Mouse (Mus musculus) liver, adult (tissue): ENCODE data around the gene Pkp2.

Experiments
- GATA4 ChIP-seq: IDR thresholded peaks from 2 replicates; pipeline ENCODE4 v1.6.1; 2014; ENCODE audit warnings: mild to moderate bottlenecking, low read length; ENCODE audit not compliant: insufficient replicate concordance

Pkp2 gene

GRCm38 (mm10) chr16:16255217-16255616 lies 42.1 kb downstream of the Pkp2 start:
- no peak for TF ChIP-seq GATA4

DNA sequence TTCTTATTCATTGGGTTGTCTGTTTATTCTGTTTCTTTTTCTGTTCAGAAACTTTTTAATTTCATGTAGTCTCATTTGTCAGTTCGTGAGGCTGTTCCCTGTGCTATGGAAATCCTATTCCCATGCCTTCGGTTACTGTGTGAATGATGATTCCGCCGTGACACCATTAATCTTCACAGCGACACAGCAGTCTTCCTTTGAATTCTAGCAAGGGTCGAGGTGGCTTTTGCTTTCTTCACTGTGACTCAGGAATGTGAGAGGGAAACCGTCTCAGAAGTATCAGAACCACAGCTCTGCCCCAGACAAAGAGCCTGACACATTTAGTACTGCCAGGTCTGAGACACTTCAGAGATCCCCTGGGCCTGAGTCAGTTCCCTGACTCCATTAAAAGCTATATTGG lies 42.8 kb downstream of the Pkp2 start:
- no peak for TF ChIP-seq GATA4

GRCm38 (mm10) chr16:16256672-16257071 lies 43.6 kb downstream of the Pkp2 start:
- TF ChIP-seq GATA4, result no peak

GRCm38 (mm10) chr16:16260882-16261281 lies 47.8 kb downstream of the Pkp2 start:
- no peak for TF ChIP-seq GATA4

- no peak for TF ChIP-seq GATA4
Observed at GRCm38 (mm10) chr16:16261481-16261880, 48.4 kb downstream of the Pkp2 start.

- no peak for TF ChIP-seq GATA4
Observed at GRCm38 (mm10) chr16:16262436-16262835, 49.3 kb downstream of the Pkp2 start.

DNA sequence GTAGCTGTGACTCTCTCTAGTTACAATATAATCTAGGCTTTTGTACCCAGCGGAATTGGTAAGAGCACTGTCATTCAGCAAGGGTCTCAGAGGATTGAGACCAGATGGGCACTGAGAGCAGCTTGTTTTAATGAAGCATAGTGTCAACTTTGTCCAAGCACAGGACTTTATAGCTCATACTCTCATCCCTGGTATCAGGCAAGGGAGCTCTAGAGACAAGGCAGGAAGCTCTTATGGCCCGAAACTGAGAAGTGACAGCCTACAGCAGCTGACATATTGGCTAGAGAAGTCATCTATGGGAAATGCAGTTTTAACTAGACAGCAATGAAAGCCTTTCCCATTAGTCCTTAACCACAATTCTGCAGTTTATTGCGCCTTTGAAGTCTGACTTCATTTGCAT lies 59.9 kb downstream of the Pkp2 start:
- no peak for TF ChIP-seq GATA4

DNA sequence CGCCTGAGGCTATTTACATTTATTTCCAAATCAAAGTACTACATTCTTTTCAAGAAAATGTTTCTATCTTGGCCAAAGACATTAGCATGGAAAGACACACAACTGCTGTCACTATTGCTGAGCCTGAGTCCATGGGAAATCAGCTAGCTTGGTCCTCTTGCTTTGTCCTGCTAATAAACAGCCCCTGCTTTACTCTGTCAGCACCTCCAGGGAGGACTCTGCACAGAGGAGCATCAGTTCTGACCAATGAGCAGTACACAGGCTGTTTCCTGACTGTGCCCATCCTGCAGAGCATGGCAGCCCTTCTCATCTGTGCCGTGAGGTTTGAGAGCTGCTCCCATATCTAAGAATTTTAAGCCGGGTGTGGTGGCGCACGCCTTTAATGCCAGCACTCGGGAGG lies 60.6 kb downstream of the Pkp2 start:
- TF ChIP-seq GATA4, result no peak

DNA sequence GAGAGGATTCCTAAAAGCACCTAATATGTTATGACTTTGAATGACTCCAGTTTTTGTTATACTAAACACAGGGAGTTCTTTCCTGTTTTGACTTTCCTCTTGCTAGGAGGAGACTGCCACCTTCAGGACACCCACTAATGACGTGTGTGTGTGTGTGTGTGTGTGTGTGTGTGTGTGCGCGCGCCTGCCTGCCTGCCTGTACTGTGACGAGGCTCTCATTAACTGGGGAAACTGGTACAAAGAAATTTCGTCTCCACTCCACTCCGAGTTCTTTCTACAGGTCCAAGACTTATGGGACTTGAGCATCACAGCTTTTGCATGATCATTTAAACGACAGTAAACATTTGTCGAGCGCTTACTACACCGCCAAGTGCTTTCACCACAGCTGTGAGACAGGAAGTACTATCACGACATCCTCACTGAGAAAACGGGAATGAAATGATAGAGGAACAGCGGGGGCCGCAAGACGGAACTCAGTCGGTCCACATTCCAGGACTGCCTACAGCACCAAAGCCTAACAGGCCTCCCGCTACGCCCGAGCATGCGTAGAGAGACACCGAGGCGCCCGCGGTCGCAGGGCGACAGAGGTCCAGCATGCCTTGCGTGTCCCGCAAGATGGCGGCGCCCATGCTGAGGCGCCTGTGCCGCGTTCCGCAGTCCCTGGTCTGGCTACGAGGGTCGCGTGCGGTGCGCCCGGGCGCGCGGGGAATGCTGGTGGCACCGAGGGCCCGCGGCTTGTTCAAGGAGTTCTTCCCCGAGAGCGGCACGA lies 89.4 kb downstream of the Pkp2 start, which contains the start of gene Yars2:
Gene Yars2, plus strand, starts transcription at position 597 of the 769 bp plus-strand sequence.
- TF ChIP-seq GATA4, result no peak

DNA sequence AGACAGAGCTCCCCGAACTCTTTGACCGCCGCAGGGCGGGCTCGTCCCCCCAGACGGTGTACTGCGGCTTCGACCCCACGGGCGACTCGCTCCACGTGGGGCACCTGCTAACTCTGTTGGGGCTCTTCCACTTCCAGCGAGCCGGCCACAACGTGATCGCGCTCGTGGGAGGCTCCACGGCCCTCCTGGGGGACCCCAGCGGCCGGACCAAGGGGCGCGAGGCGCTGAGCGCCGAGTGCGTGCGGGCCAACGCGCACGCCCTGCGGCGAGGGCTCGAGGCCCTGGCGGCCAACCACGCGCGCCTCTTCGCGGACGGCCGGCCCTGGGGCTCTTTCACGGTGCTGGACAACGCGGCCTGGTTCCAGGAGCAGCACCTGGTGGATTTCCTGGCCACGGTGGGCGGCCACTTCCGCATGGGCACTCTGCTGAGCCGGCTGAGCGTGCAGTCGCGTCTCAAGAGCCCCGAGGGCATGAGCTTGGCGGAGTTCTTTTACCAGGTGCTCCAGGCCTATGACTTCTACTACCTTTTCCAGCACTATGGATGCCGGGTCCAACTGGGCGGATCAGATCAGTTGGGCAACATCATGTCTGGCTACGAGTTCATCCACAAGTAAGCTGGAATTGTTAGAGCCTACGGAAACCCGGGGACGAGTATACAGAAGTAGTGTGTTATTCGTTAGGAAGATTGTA lies 90.2 kb downstream of the Pkp2 start:
- no peak for TF ChIP-seq GATA4

GRCm38 (mm10) chr16:16303888-16304287 lies 90.8 kb downstream of the Pkp2 start:
- no peak for TF ChIP-seq GATA4

GRCm38 (mm10) chr16:16311319-16311718 lies 98.2 kb downstream of the Pkp2 start:
- no peak for TF ChIP-seq GATA4
